Mouse (Mus musculus): ENCODE data around the gene Galm.
"Not testable (repeated sequence)": the region's sequence is repeated elsewhere in the genome, so short reads cannot be mapped to it uniquely, and the experiment has no call there.

Galm gene

DNA sequence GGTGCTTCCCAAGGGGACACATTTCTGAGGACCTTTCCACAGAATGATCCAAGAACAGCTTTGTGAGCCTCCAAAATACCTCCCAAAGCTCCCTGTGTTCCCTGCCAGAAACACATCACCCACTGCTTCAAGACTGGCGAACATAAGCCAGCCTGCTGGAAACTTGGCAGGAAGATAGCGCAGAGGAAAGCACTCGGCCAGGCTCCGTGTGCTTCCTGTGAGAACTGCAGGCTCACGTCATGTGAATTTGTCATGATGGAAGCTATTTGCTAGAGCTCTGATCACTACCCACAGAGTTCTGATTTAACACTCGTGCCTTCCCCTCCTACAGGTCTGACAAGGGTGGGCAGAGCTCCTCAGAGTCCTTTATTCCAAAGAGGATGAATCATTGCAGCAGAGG lies 38.5 kb downstream of the Galm start:
- DNase-seq (ENCODE audit: low spot score in 2 of 2) = no peak

GRCm38 (mm10) chr17:80166346-80166745 lies 39.1 kb downstream of the Galm start:
- no peak for DNase-seq (ENCODE audit: low spot score in 2 of 2)

DNA sequence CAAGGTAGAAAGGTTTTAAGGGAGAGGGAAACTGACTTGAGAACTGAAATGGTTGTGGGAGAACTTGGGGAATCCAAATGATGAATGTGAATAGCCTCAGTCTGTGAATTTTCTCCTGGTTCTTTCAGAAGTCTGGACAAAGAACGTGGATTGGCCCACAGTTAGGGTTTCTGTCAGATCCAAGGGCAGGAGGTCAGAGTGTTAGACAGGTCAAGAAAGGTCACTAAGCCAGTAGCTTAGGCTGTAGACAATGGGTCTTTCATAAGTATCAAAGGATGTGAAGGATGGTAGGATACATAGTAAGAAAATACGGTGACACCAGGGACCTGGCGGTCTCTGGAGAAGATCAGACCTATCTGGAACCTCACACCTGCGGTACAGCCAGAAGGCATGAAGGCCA lies 40.2 kb downstream of the Galm start:
- DNase-seq (ENCODE audit: low spot score in 2 of 2) = no peak

- DNase-seq (ENCODE audit: low spot score in 2 of 2) = no peak
These were observed 40.6 kb downstream of the Galm start for GRCm38 (mm10) chr17:80167851-80168251.

DNA sequence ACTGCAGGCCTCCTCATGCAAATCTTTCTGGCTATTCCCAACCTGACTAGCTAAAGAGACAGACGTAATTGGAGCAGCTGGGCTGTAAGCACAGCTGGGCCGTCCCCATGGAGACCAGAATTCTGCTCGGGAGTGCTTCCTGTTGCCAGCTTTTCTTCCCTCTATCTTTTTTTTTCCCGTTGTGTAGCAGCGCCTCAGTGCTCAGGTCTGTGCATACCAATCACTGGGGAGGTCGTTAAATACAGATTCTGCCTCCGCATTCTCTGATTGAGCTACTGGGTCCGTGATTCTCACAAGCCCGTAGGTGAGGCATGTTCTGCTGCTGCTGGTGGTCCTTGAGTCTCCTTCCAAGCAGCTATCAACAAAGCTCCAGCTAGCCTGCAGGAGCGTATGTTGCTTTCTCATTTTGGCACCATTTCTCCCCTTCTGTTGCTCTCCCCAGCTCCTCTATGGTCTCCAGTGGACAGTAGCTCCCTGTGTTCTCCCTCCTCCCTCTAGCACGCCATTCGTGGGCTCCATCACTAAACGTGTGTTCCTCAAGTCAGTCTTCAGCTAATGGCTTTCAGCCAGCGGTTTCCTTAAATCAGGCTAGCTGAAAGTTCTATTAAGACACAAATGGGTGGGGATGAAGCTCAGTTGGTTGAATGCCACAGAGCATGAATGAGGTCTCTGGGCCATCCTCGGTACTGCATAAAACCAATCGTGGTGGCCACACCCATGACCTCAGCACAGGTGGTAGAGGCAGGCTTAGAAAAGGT lies 41.3 kb downstream of the Galm start:
- DNase-seq (ENCODE audit: low spot score in 2 of 2) = no peak

GRCm38 (mm10) chr17:80169792-80170191 lies 42.5 kb downstream of the Galm start:
- DNase-seq (ENCODE audit: low spot score in 2 of 2) = no peak

- no peak for DNase-seq (ENCODE audit: low spot score in 2 of 2)
These were observed 43.7 kb downstream of the Galm start for GRCm38 (mm10) chr17:80170951-80171350.

DNA sequence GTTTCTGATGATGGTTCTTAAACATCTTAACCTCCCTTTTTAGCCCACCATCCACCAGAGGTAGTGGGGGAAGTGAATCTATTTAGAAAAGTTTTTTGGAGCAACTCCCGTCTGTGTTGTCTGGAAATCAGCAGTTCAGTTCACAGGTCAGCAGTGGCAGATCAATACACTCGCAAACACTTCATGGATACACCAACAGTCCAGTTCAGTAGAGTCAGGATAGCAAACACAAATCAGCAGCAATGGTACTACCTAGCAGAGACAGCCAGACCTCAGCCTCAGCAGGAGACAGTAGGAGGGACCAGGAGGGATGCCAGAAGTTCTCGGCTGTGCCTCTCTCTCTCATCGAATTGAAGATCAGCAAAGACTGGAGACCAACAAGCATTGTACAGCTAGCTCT lies 44.7 kb downstream of the Galm start:
- no peak for DNase-seq (ENCODE audit: low spot score in 2 of 2)

DNA sequence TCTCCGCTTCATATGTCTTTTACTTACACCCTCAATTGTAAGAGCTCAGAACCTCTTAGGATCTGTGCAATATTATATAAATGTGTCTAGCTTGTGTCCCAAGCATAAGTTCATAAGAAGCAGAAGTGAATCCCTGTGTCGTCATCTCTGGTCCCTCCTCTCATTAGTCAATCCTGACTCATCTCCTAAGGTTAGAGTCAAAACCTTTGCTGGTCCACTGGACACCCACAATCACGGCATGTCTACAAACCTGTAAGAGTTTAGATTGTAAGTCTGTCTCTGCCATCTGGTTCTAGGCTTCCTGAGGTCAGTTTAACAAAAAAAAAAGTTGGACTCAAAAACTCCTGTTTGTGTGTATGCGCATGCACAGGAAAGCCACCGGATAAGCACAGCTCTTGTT lies 45.5 kb downstream of the Galm start:
- DNase-seq (ENCODE audit: low spot score in 2 of 2) = no peak

DNA sequence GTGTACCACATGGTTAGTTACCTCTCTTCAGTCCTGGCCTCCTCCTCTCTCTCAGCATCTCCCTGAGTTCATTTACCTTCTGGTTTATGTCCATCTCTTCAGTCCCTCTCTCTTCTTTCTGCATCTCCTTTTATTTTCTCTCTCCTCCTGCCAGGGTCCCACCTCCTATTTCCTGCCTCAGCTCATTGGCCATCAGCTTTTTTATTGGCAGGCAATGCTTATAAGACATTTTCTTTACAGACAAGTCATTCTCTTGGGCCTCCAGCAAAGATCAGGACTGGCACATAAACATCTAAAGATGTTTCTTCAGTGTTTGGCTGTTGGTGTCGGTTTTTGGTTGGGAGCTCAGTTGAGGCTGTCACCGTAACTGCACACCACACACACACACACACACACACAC lies 46.4 kb downstream of the Galm start:
- no peak for DNase-seq (ENCODE audit: low spot score in 2 of 2)

DNA sequence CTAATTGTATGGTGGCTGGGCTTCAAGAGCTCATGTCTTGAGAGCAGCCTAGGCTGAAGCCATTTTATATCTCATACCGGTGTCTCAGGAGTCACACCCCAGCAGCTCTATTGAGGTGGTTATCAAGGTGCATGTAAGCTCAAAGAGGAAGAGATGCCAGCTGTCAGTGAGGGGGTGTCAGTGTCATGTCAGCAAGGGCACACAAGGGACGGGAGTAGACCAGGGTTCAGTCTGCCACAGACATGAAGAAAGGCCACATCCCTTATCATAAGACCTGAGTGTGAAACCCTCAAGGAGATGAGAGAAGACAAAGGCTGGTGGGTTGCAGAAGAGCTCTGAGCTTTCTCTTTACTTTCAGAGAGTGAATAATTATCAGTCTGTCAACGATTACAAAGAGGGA lies 46.9 kb downstream of the Galm start:
- peak; percentile 43 to 48 for DNase-seq (ENCODE audit: low spot score in 2 of 2)

DNA sequence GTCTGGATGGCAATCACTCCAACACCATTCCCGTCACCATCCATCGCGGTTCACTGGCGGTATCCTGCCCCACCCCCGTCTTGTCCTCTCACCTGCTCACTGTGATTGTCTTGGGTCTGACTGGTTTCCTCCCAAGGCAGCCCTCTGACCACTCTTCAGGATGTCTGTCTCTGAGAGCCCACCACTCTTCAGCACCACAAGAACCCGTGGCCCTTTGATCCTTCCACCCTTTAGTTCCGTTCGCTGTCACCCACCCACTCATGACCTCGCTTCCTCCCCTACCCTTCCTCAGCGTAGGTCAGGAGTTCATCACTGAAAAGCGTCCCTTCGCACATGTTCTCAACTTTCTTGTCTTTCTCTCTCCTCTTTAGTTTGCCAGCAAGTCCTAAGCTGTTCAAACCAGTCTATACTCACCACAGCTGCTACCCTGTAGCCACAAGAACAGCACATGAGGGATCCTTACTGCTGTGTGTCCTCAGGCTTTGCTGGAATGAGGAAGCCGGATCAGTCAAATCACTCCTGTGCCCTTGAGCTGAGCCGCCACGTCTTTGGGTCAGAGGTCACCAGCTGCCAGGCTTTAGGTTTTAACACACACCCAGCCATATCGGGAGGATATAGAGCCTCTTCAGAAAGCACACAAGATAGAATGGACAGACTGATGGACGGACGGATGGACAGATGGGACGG lies 47.6 kb downstream of the Galm start:
- peak; percentile 20 to 22 for DNase-seq (ENCODE audit: low spot score in 2 of 2)

GRCm38 (mm10) chr17:80175386-80175739 lies 48.1 kb downstream of the Galm start:
- peak; percentile 13 to 25 for DNase-seq (ENCODE audit: low spot score in 2 of 2)

GRCm38 (mm10) chr17:80175966-80176365 lies 48.7 kb downstream of the Galm start:
- no peak for DNase-seq (ENCODE audit: low spot score in 2 of 2)

- not testable (repeated sequence) for DNase-seq (ENCODE audit: low spot score in 2 of 2)
These were observed 51.6 kb downstream of the Galm start for GRCm38 (mm10) chr17:80178846-80179245.

GRCm38 (mm10) chr17:80179959-80180358 lies 52.7 kb downstream of the Galm start:
- peak; percentile 66 to 68 for DNase-seq (ENCODE audit: low spot score in 2 of 2)

DNA sequence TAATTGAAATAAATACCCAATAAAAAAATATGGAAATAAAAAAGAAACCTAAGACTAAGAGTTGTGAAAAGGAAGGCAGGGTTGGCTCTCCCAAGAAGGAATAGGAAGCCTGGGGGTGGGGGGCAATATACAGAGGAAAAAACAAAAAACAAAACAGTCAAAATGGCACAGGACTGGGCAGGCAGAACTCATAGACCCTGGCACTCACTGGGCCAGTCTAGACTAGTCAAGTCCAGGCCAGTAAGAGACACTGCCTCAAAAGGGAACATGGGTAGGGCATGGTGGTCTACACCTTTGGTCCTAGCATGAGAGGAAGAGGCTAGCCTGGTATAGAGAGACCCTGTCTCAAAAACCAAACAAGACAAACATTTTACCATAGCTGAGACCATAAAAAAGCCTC lies 53.2 kb downstream of the Galm start:
- DNase-seq (ENCODE audit: low spot score in 2 of 2) = no peak

- no peak for DNase-seq (ENCODE audit: low spot score in 2 of 2)
These were observed 56.3 kb downstream of the Galm start for GRCm38 (mm10) chr17:80183615-80184014.

DNA sequence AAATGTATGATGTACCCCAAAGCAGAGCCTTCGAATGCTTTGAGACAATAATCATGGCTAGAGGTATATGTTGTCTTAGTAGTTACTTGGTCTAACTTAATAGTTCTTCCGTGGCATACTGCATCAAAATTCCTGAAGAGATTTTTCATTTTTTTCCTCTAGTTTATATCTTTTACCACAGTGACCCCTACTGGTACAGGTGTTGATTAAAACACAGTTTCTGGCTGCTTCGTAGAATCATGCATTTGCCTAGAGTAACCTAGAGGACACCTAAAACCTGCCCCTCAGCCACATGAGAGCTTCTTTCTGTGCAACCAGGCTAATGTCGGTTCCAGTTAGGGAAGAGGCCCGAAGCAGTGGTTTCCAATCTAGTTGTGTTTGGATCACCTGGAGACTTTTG lies 65.8 kb downstream of the Galm start:
- no peak for DNase-seq (ENCODE audit: low spot score in 2 of 2)

DNA sequence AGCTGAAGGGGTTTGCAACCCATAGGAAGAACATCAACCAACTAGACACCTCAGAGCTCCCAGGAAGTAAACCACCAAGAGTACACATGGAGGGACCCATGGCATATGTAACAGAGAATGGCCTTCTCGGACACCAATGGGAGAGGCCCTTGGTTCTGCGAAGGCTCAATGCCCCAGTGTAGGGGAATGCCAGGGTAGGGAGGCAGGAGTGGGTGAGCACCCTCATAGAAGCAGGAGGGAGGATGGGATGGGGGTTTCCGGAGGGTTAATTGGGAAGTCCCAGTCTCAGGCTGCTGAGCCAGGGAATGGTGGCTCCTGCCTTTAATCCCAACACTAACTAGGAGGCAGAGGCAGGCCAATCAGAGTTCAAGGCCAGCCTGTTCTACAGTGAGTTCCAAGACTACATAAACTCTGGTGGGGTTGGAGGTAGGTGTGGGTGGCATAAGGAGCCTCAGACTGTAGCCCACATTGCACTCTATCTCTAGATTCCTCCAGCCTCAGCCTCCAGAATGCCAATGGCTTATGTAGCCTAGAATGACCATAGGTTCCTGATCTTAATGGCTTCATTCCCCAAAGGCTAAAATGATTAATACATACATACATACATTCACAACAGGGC lies 72.0 kb downstream of the Galm start:
- DNase-seq (ENCODE audit: low spot score in 2 of 2) = no peak

- DNase-seq (ENCODE audit: low spot score in 2 of 2) = no peak
These were observed 78.4 kb downstream of the Galm start for GRCm38 (mm10) chr17:80205657-80206056.

GRCm38 (mm10) chr17:80206301-80206670 lies 79.0 kb downstream of the Galm start:
- DNase-seq (ENCODE audit: low spot score in 2 of 2) = peak in 1 of 2 experiments; percentile 44

Data from spleen, postnatal 36 days (tissue).